Mouse (Mus musculus) ZHBTc4 (cell line): ENCODE results near the gene Irak1bp1.

Experiments
- DNase-seq: peaks from one replicate; pipeline ENCODE4 v3.0.0-alpha.2; 2011; ENCODE audit warnings: low read depth, low spot score

Gene Irak1bp1

GRCm38 (mm10) chr9:82829007-82829689, at the start of gene Irak1bp1:
Irak1bp1 (plus strand) TSS chr9:82829540.
- peak; percentile 10 for DNase-seq

GRCm38 (mm10) chr9:82788375-82788774, 41.0 kb upstream of the Irak1bp1 start:
- no peak for DNase-seq

- no peak for DNase-seq
Measured at GRCm38 (mm10) chr9:82800360-82800759, 29.0 kb upstream of the Irak1bp1 start.

- DNase-seq: no peak
Measured at GRCm38 (mm10) chr9:82807129-82807528, 22.2 kb upstream of the Irak1bp1 start.

GRCm38 (mm10) chr9:82807635-82808034, 21.7 kb upstream of the Irak1bp1 start:
- no peak for DNase-seq

- DNase-seq: no peak
Measured at GRCm38 (mm10) chr9:82812172-82812963, 17.0 kb upstream of the Irak1bp1 start.

- DNase-seq: no peak
Measured at GRCm38 (mm10) chr9:82814536-82814935, 14.8 kb upstream of the Irak1bp1 start.

GRCm38 (mm10) chr9:82815257-82815785, 14.0 kb upstream of the Irak1bp1 start:
- DNase-seq: no peak

- DNase-seq: peak; percentile 51
Measured at GRCm38 (mm10) chr9:82826426-82826825, 2.9 kb upstream of the Irak1bp1 start.

GRCm38 (mm10) chr9:82829693-82830430, 522 bp downstream of the Irak1bp1 start:
- peak; percentile 96 for DNase-seq

- peak; percentile 16 for DNase-seq
Measured at GRCm38 (mm10) chr9:82831891-82832290, 2.6 kb downstream of the Irak1bp1 start.

- DNase-seq: no peak
Measured at GRCm38 (mm10) chr9:82835921-82836320, 6.6 kb downstream of the Irak1bp1 start.

GRCm38 (mm10) chr9:82842671-82843070, 13.3 kb downstream of the Irak1bp1 start:
- DNase-seq: no peak

- DNase-seq: peak; percentile 28
Measured at GRCm38 (mm10) chr9:82854040-82854439, 24.7 kb downstream of the Irak1bp1 start.

GRCm38 (mm10) chr9:82854973-82855614, 25.8 kb downstream of the Irak1bp1 start:
- DNase-seq: no peak

- DNase-seq: no peak
Measured at GRCm38 (mm10) chr9:82856241-82856640, 26.9 kb downstream of the Irak1bp1 start.

- DNase-seq: no peak
Measured at GRCm38 (mm10) chr9:82860805-82861204, 31.5 kb downstream of the Irak1bp1 start.

GRCm38 (mm10) chr9:82861316-82861715, 32.0 kb downstream of the Irak1bp1 start:
- DNase-seq: no peak

- DNase-seq: no peak
Measured at GRCm38 (mm10) chr9:82861775-82862430, 32.6 kb downstream of the Irak1bp1 start.

GRCm38 (mm10) chr9:82866121-82866520, 36.8 kb downstream of the Irak1bp1 start:
- DNase-seq: no peak

- no peak for DNase-seq
Measured at GRCm38 (mm10) chr9:82867698-82868097, 38.4 kb downstream of the Irak1bp1 start.
